Mouse (Mus musculus) lung, postnatal 0 days (tissue): Measurements from ENCODE around the gene Olfr159. TPM values are rescaled to one million over a fixed set of nuclear protein-coding genes. Genes with fewer than 3 reads are reported as not detected.

ENCODE experiments used
- ATAC-seq: fragments of 200-750 bp; cut with Nextera tagmentation; 2 replicates; pipeline ENCODE4 v1.8.0; 2017; ENCODE audit warnings: moderate library complexity
- DNase-seq: peaks from one replicate; pipeline ENCODE4 v3.0.0-alpha.2; 2016; ENCODE audit warnings: low spot score
- H3K27ac ChIP-seq: fragments of 300-500 bp; sonication (generic); 2 replicates; pipeline ENCODE4 v1.5.1; 2014; ENCODE audit warnings: antibody characterized with exemption, mild to moderate bottlenecking, low read length, mixed read lengths
- H3K27me3 ChIP-seq: fragments of 300-500 bp; sonication (generic); replicated peaks from 2 replicates; pipeline ENCODE4 v1.6.1; 2014; ENCODE audit warnings: low read length, mixed read lengths; ENCODE audit not compliant: insufficient read depth
- H3K36me3 ChIP-seq: fragments of 300-500 bp; sonication (generic); 2 replicates; pipeline ENCODE4 v1.6.1; 2014; ENCODE audit warnings: low read length, mixed read lengths; ENCODE audit not compliant: insufficient read depth
- H3K4me1 ChIP-seq: fragments of 300-500 bp; sonication (generic); 2 replicates; pipeline ENCODE4 v1.6.1; 2014; ENCODE audit warnings: antibody characterized with exemption, low read depth, low read length, mixed read lengths; ENCODE audit not compliant: insufficient read depth
- H3K4me2 ChIP-seq: fragments of 300-500 bp; sonication (generic); replicated peaks from 2 replicates; pipeline ENCODE4 v1.6.1; 2014; ENCODE audit warnings: low read depth, mild to moderate bottlenecking, low read length, moderate library complexity, mixed read lengths
- H3K4me3 ChIP-seq: fragments of 300-500 bp; sonication (generic); 2 replicates; pipeline ENCODE4 v1.5.1; 2014; ENCODE audit warnings: low read depth, low read length
- H3K9ac ChIP-seq: fragments of 300-500 bp; sonication (generic); replicated peaks from 2 replicates; pipeline ENCODE4 v1.6.1; 2014; ENCODE audit warnings: low read depth, mild to moderate bottlenecking
- H3K9me3 ChIP-seq: fragments of 300-500 bp; sonication (generic); 2 replicates; pipeline ENCODE4 v1.6.1; 2016; ENCODE audit warnings: low read length, mixed read lengths
- CTCF ChIP-seq: IDR thresholded peaks from 2 replicates; pipeline ENCODE4 v1.5.1; 2016; ENCODE audit warnings: antibody characterized with exemption, mild to moderate bottlenecking
- EP300 ChIP-seq: IDR thresholded peaks from 2 replicates; pipeline ENCODE4 v1.6.1; 2016; ENCODE audit warnings: antibody characterized with exemption, mild to moderate bottlenecking, control low read depth
- WGBS: fragments of 180-500 bp; shearing (Covaris S2); extraction: QIAGEN DNeasy Blood & Tissue Kit; methylation state at CpG from one replicate; pipeline ENCODE4 v1.1.7; 2014; 5-methylcytosine and 5-hydroxymethylcytosine counted together
- polyA plus RNA-seq: library from polyadenylated mRNA; unstranded; fragments of >200 nt; fragmentation: Nextera tagmentation; extraction: Ambion mirVana; gene quantifications from 2 replicates; pipeline ENCODE4 v1.2.1, GENCODE M21; 2015

Gene Olfr159
- polyA plus RNA-seq, 1 experiment from 2014 or later = not detected

- Histone ChIP-seq H3K4me2 (0 out of 2 replicates have a peak overlapping the region, but pooled peaks have one; percentile 8), H3K27me3 (no peaks in the 10 kb centered on the region), H3K4me1 (peaks cover 29% of the 10 kb centered on the region; the same call in 1 of the 2 replicates), H3K9me3 (no peaks in the 10 kb centered on the region), H3K4me3 (no peak overlapping the region), H3K9ac (no peak overlapping the region; the same call in 1 of the 2 replicates), H3K27ac (peak overlapping the region; percentile 97), H3K36me3 (no peaks in the 10 kb centered on the region)
- DNase-seq (peak; percentile 45), ATAC-seq (peak; percentile 9; the same call in 1 of the 2 replicates)
- WGBS = 56% methylated on average over 7 of the region's 7 CpGs
- TF ChIP-seq EP300 = no peak
- TF ChIP-seq CTCF = no peak
Measured at GRCm38 (mm10) chr4:43727718-43728575, 42.9 kb downstream of the Olfr159 start.

- no peak within 1 kb of the TSS; the same call in 1 of the 2 replicates for H3K9ac ChIP-seq
- H3K4me2 ChIP-seq = 0 out of 2 replicates have a peak within 1 kb of the TSS, but pooled peaks have one; percentile 8
- TF ChIP-seq CTCF = no peak
- peak; percentile 92 for TF ChIP-seq EP300
- H3K4me1 ChIP-seq = peaks cover 29% of the 10 kb centered on the region; the same call in 1 of the 2 replicates
- H3K4me3 ChIP-seq = no peak within 1 kb of the TSS
- WGBS = 6% methylated on average over 3 of the region's 3 CpGs
- peak within 1 kb of the TSS; percentile 97 for H3K27ac ChIP-seq
- H3K9me3 ChIP-seq = no peaks in the 10 kb centered on the region
- ATAC-seq (peak; percentile 73), DNase-seq (peak; percentile 98)
- H3K36me3 ChIP-seq = no peaks in the 10 kb centered on the region
- H3K27me3 ChIP-seq = no peaks in the 10 kb centered on the region
Measured at GRCm38 (mm10) chr4:43726995-43727394, 43.8 kb downstream of the Olfr159 start, which contains the start of gene Hrct1. Hrct1 (plus strand) TSS chr4:43727188.

GRCm38 (mm10) chr4:43726228-43726993 is 44.4 kb downstream of the Olfr159 start:
- H3K4me1 ChIP-seq = peaks cover 28% of the 10 kb centered on the region; the same call in 1 of the 2 replicates
- DNase-seq (no peak), ATAC-seq (peak; percentile 0)
- no peak overlapping the region for H3K4me2 ChIP-seq
- TF ChIP-seq CTCF = no peak
- TF ChIP-seq EP300 = no peak
- no peaks in the 10 kb centered on the region for H3K9me3 ChIP-seq
- no peaks in the 10 kb centered on the region for H3K27me3 ChIP-seq
- H3K27ac ChIP-seq = peak overlapping the region; percentile 97
- H3K9ac ChIP-seq = no peak overlapping the region
- H3K4me3 ChIP-seq = no peak overlapping the region
- WGBS = 44% methylated on average over 12 of the region's 12 CpGs
- H3K36me3 ChIP-seq = no peaks in the 10 kb centered on the region

- Histone ChIP-seq H3K4me2 (no peak overlapping the region), H3K9ac (no peak overlapping the region), H3K9me3 (no peaks in the 10 kb centered on the region), H3K36me3 (no peaks in the 10 kb centered on the region), H3K4me3 (no peak overlapping the region), H3K27ac (no peak overlapping the region), H3K27me3 (no peaks in the 10 kb centered on the region), H3K4me1 (peaks cover 21% of the 10 kb centered on the region; the same call in 1 of the 2 replicates)
- TF ChIP-seq EP300 (no peak), CTCF (peak; percentile 88)
- 14% methylated on average over 1 of the region's 1 CpGs for WGBS
- ATAC-seq (no peak), DNase-seq (peak; percentile 79)
Measured at GRCm38 (mm10) chr4:43724764-43725163, 46.0 kb downstream of the Olfr159 start.

GRCm38 (mm10) chr4:43722191-43722590 is 48.6 kb downstream of the Olfr159 start:
- no peaks in the 10 kb centered on the region for H3K4me1 ChIP-seq
- WGBS = 82% methylated on average over 4 of the region's 4 CpGs
- no peak overlapping the region for H3K27ac ChIP-seq
- no peaks in the 10 kb centered on the region for H3K9me3 ChIP-seq
- TF ChIP-seq EP300 (no peak), CTCF (no peak)
- no peak overlapping the region for H3K9ac ChIP-seq
- H3K4me2 ChIP-seq = no peak overlapping the region
- H3K4me3 ChIP-seq = no peak overlapping the region
- ATAC-seq (no peak), DNase-seq (no peak)
- no peaks in the 10 kb centered on the region for H3K36me3 ChIP-seq
- no peaks in the 10 kb centered on the region for H3K27me3 ChIP-seq
